Mouse (Mus musculus): ENCODE results near the gene Spaca4.

Spaca4 gene

GRCm38 (mm10) chr7:45711316-45712021, 14.1 kb downstream of the Spaca4 start:
- DNase-seq, result no peak

DNA sequence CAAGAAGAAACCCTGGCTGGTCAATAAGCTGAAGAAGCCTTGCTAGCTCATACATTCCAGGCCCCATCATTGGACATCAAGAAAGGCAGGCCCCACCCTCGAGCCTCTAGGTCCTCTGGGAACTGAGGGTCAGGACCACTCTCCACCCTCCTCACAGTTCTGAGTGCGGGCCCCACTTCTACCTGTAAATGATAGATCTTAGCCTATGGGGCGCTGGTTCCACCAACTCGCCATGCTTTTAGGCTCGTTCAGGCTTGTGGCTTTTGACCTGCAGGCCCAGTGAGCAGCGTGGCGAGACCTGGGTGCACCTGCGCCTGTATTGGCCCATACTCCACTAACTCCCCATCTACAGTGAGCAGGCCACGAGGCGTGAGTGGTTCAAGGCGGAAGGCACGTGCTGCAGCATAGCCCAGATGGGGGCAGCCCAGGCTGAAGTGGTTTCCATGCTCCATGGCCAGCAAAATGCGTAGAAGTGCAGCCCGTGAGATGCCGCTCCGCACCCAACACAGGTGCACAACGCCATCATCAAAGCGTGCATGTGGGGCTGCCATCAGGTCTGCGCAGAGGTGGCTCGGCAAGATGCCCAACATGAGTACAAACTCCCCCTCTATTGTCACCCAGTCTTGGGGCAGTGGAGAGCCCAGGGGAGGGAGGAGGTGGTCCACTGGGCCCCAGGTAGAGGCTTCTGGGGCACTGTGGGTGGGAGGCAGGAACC, 15.0 kb downstream of the Spaca4 start:
- DNase-seq, result no peak

GRCm38 (mm10) chr7:45709677-45710355, 15.8 kb downstream of the Spaca4 start:
- no peak for DNase-seq

DNA sequence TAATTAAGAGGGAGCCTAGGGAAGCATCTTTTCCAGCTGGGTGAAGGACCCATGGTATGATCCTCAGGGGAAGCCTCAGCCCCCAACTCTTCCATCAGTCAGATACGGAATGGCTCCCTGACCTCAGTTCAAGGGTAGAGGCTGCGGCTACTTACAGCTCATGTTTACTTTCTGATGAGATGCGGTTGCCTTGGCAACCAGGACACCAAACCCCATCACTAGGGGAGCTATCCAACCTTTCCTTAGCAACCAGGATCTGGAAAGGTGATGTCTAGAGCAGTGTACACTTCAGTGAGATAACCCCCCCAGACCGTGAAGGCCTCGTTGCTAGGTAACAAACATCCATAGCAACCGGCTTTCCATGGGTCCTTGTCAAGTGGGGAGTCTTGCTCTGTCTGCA, 16.6 kb downstream of the Spaca4 start:
- no peak for DNase-seq

- DNase-seq, result no peak
Observed at GRCm38 (mm10) chr7:45708221-45708761, 17.3 kb downstream of the Spaca4 start.

- peak; percentile 88 to 92 for DNase-seq
Observed at GRCm38 (mm10) chr7:45707375-45707967, 18.1 kb downstream of the Spaca4 start.

DNA sequence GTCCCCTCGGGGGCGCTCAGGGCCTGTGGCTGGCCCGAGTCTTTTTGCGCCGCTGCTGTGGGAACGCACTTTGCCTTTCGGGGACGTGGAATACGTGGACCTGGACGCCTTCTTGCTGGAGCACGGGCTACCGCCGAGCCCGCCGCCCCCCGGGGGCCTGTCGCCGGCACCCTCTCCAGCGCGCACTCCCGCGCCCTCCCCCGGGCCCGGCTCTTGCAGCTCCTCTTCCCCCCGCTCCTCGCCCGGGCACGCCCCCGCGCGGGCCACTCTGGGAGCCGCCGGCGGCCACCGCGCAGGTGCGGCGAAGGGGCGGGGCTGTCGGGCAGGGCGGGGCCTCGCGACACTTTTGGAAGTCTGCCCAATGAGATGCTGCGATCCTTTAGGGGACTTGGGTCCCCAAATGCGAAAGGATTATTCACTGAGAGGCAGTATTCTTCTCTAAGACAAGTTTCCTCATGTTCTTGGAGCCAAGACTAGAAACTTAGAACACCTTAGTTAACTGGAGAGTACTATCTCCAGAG, 18.8 kb downstream of the Spaca4 start:
- peak; percentile 92 to 95 for DNase-seq

DNA sequence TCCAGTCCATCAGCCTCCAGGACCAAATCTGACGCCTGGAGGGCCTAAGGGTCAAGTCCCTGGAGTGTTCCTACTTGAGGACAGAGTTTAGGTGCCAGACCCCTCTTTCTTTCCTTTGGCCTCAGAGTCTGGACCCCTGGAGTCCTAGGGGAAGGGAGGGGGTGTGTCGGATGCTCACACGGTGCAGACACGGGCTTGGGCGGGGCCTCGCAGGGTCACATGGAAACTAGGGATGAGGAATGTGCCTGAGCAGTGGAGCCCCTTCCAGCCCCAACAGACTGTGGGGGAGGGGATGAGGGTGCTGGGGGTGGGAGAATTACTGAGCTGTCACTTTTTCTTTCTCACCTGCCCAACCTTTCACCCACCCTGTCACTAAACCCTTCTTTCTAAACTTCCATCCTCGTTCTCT, 19.7 kb downstream of the Spaca4 start:
- peak; percentile 55 to 72 for DNase-seq

DNA sequence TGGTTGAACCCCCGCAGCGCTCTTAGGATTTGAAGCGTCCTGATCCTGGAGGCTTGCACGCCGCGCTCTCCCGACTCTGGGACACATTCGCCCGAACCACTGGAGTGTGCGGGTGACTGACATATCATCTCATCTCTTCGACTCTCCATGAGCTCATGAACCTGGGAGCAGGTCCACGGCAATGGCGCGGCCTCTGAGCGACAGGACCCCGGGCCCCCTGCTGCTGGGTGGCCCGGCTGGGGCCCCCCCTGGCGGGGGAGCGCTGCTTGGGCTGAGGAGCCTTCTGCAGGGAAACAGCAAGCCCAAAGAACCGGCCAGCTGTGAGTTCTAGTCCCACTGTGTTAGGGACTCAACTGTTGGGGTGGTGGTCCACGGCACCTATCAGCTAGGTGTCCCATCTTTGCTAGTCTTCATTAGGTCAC, 20.2 kb downstream of the Spaca4 start:
- DNase-seq, result peak; percentile 48 to 67

- peak; percentile 97 to 100 for DNase-seq
Observed at GRCm38 (mm10) chr7:45704730-45705442, 20.7 kb downstream of the Spaca4 start, which contains the start of gene Dbp. Gene Dbp (plus strand): TSS chr7:45705088.

- peak; percentile 46 to 53 for DNase-seq
Observed at GRCm38 (mm10) chr7:45704046-45704559, 21.5 kb downstream of the Spaca4 start.

DNA sequence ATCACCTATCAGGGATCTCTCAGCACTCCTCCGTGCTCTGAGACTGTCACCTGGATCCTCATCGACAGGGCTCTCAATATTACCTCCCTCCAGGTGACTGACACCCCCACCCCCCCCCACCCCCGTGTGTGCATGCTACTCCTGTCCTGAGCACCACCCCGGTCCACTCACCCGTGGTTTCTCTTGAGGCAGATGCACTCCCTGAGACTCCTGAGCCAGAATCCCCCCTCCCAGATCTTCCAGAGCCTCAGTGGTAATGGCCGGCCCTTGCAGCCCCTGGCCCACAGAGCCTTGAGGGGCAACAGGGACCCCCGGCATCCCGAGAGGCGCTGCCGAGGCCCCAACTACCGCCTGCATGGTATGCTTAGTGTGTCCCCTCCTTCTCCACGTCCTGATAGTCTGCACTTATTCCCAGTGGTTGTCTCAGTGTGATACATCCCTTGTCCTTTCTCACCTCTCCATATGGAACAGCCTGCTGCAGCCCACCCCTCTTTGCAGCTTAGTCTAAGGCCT, 22.0 kb downstream of the Spaca4 start:
- peak in 1 of 2 experiments; percentile 56 for DNase-seq

DNA sequence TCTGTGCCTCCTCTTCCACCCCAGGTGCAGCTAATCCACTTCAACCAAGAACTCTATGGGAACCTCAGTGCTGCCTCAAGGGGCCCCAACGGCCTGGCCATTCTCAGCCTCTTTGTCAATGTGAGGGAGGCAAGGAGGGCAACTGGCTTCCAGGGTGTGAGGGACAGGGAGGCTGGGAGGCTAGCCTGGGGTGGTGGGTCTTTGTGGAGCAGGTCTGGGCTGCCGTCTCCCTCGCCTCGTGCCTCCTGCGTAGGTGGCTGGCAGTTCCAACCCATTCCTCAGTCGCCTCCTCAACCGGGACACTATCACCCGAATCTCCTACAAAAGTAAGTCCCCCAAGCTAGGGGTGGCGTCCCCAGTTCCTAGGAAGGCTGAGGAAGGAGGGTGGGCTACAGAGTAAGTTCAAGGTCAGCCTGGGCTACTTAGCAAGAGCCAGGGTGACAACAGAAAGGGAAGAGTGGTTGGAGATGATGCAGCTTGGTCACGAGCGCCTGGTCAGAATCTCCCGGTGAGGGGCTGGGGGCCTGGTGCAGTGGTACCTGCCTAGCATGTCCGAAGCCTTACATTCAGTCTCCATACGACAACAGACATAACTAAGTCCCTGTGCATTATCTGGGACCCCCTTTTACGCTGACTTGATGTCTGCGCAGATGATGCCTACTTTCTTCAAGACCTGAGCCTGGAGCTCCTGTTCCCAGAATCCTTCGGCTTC, 22.6 kb downstream of the Spaca4 start:
- peak in 1 of 2 experiments; percentile 30 for DNase-seq

DNA sequence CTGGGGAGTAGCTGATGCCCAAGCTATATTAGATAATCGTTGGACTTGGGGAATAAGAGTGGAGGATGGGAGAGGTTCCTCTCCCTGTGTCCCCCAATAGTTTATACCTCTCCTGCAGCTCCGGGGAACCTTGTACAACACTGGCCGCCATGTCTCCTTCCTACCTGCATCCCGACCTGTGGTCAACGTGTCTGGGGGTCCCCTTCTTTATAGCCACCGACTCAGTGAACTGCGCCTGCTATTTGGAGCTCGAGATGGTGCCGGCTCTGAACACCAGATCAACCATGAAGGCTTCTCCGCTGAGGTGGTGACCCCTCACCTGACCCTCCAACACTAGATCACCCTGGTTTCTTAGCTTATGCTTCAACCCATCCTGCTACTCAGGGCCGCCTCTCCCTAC, 23.3 kb downstream of the Spaca4 start:
- DNase-seq, result peak in 1 of 2 experiments; percentile 13

GRCm38 (mm10) chr7:45701607-45702006, 24.0 kb downstream of the Spaca4 start:
- peak in 1 of 2 experiments; percentile 17 for DNase-seq

DNA sequence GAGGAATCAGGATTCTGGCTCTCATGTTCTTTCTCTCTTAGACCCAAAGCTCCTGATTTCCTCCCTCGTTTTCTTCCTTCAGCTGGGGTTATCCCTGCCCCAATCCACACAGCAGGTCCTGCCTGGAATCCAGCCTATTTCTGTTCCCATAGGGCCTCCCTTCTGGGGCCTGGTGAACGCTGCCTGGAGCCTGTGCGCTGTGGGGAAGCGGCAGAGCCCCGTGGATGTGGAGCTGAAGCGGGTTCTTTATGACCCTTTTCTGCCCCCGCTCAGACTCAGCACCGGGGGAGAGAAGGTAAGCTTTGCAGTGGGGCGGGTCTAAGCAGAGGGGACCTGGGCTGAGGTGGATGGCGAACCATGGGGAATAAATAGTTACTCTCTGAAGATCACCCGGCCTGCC, 24.5 kb downstream of the Spaca4 start:
- DNase-seq, result peak in 1 of 2 experiments; percentile 22

- peak; percentile 64 to 70 for DNase-seq
Observed at GRCm38 (mm10) chr7:45700301-45701015, 25.2 kb downstream of the Spaca4 start.

GRCm38 (mm10) chr7:45699523-45700141, 26.0 kb downstream of the Spaca4 start, which contains the start of gene Car11:
Gene Car11 (plus strand): TSS chr7:45699843.
- DNase-seq, result peak in 1 of 2 experiments; percentile 30

DNA sequence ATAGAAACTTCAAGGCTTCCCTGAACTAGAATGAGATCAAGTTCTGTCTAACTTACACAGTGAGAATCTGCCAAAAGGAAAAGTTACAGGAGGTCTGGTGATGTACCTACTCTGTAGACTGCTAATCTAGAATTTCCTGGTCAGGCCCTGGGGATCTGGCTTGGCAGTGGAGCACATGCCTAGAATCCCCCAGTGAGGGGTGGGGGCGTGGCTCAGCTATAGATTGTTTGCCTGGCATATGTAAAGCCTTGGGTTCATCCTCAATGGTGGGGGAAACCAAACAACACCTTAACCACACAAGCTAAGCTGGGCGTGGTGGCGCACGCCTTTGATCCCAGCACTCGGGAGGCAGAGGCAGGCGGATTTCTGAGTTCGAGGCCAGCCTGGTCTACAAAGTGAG, 27.7 kb downstream of the Spaca4 start:
- no peak for DNase-seq

All from thymus, postnatal 36 days (tissue).